Mouse (Mus musculus) thymus, postnatal 4 days (tissue): ENCODE data around the gene Gpam.

Source experiments
- DNase-seq: peaks from one replicate; pipeline ENCODE4 v3.0.0; 2021

Gene Gpam

GRCm38 (mm10) chr19:55137884-55138283 is 10.8 kb upstream of the Gpam start:
- DNase-seq, result no peak

- DNase-seq, result no peak
Measured at GRCm38 (mm10) chr19:55136693-55137427, 9.8 kb upstream of the Gpam start.

GRCm38 (mm10) chr19:55135918-55136317 is 8.9 kb upstream of the Gpam start:
- DNase-seq, result no peak

- DNase-seq, result no peak
Measured at GRCm38 (mm10) chr19:55134521-55134920, 7.5 kb upstream of the Gpam start.

- no peak for DNase-seq
Measured at GRCm38 (mm10) chr19:55132476-55132875, 5.4 kb upstream of the Gpam start.

- no peak for DNase-seq
Measured at GRCm38 (mm10) chr19:55131747-55132146, 4.7 kb upstream of the Gpam start.

- DNase-seq, result no peak
Measured at GRCm38 (mm10) chr19:55128469-55128868, 1.4 kb upstream of the Gpam start.

- no peak for DNase-seq
Measured at GRCm38 (mm10) chr19:55125456-55125855, 1.6 kb downstream of the Gpam start.

GRCm38 (mm10) chr19:55123001-55123536 is 4.0 kb downstream of the Gpam start:
- DNase-seq, result no peak

- DNase-seq, result no peak
Measured at GRCm38 (mm10) chr19:55122351-55122980, 4.6 kb downstream of the Gpam start.

GRCm38 (mm10) chr19:55121836-55122235 is 5.2 kb downstream of the Gpam start:
- no peak for DNase-seq

- DNase-seq, result no peak
Measured at GRCm38 (mm10) chr19:55120518-55121244, 6.4 kb downstream of the Gpam start.

- DNase-seq, result no peak
Measured at GRCm38 (mm10) chr19:55119541-55119940, 7.5 kb downstream of the Gpam start.

- no peak for DNase-seq
Measured at GRCm38 (mm10) chr19:55117991-55118390, 9.0 kb downstream of the Gpam start.

GRCm38 (mm10) chr19:55117059-55117815 is 9.8 kb downstream of the Gpam start:
- DNase-seq, result no peak

- DNase-seq, result no peak
Measured at GRCm38 (mm10) chr19:55115532-55115931, 11.5 kb downstream of the Gpam start.

GRCm38 (mm10) chr19:55114825-55115395 is 12.1 kb downstream of the Gpam start:
- DNase-seq, result no peak

GRCm38 (mm10) chr19:55107896-55108295 is 19.1 kb downstream of the Gpam start:
- DNase-seq, result no peak

- no peak for DNase-seq
Measured at GRCm38 (mm10) chr19:55105969-55106368, 21.1 kb downstream of the Gpam start.

GRCm38 (mm10) chr19:55103081-55103830 is 23.8 kb downstream of the Gpam start:
- DNase-seq, result no peak

GRCm38 (mm10) chr19:55101659-55102058 is 25.4 kb downstream of the Gpam start:
- DNase-seq, result peak; percentile 14
